In the genomic region with DNA sequence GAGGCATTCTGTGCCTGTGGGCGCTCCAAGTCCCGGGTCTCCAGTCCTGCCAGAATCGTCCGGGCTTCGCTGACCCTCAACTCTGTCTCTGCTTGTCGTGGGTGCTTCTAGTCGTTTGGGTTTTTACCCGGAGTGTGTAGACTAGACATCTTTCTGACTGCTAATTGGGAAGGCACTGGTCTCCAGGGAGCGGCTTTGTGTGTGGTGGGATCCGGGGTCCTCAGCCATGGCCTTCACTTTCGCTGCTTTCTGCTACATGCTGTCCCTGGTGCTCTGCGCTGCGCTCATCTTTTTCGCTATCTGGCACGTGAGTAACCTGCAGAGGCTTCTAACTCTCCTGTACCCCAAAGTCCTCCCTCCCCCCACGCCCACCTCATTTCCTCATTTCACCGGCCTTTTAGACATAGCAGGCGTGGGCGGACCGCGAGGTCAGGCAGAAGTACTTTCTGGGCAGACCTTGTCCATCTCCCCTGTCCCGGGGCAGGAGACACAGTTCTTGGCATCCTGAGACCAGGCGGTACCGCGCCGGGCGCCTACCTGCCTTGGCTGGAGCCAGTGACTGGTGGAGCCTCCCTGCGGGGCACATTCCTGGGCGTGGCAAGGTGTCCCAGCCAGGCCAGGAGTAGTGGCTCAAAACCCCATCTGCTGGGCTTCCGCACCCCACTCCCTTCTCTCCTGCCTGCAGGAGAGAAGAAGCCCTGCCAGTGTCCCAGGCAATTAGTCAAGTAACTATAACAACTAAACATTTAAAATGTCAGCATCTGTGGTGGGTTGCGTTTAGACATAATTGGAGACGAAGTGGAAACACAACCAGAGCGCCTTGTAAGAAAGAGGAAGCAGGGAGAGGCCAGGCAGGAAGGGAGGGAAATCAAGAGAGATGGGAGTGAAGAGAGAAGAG, we compare ENCODE assay signal across 9 mouse cellular contexts. TPM values are rescaled to one million over a fixed set of nuclear protein-coding genes. Genes with fewer than 3 reads are reported as not detected.
A peak's percentile ranks its signal among the peaks of the same experiment; 100 is the strongest.
DNase-seq lines count a peak whose midpoint lies in the region; ATAC-seq and TF ChIP-seq lines count a peak whose summit lies in the region.
"Had no signal": no experiment of that assay in that cellular context is flagged by ENCODE, and none has a peak within 500 bp of the region (broad histone marks: within the 10 kb centered on the region; RNA-seq: fewer than 3 reads in every experiment).

No protein-coding gene starts in this region.

- no peaks in the 10 kb centered on the region for H3K36me3 ChIP-seq in heart, embryonic 15.5 days
- no peaks in the 10 kb centered on the region for H3K36me3 ChIP-seq in ES-Bruce4 (ENCODE audit: control insufficient read depth, insufficient read depth, low read length, poor library complexity, severe bottlenecking)
- no peaks in the 10 kb centered on the region for H3K36me3 ChIP-seq in embryonic facial prominence, embryonic 13.5 days
- H3K36me3 ChIP-seq in intestine, postnatal 0 days (ENCODE audit: control insufficient read depth, insufficient read depth) = no peaks in the 10 kb centered on the region
- no peaks in the 10 kb centered on the region for H3K36me3 ChIP-seq in midbrain, embryonic 15.5 days (replicated peaks)

- H3K9me3 ChIP-seq in heart, embryonic 15.5 days (replicated peaks) = no peaks in the 10 kb centered on the region
- no peaks in the 10 kb centered on the region for H3K9me3 ChIP-seq in ES-Bruce4 (replicated peaks; ENCODE audit: control insufficient read depth, insufficient read depth, low read length, poor library complexity, severe bottlenecking)
- no peaks in the 10 kb centered on the region for H3K9me3 ChIP-seq in embryonic facial prominence, embryonic 13.5 days
- no peaks in the 10 kb centered on the region for H3K9me3 ChIP-seq in intestine, postnatal 0 days (ENCODE audit: control insufficient read depth)
- no peaks in the 10 kb centered on the region for H3K9me3 ChIP-seq in midbrain, embryonic 15.5 days

- intact Hi-C loops in gastrocnemius, postnatal 14 days (cut with DNase I; ENCODE audit: low total_unique reads) = no loop called here
- intact Hi-C loops in left cerebral cortex, postnatal 4 days (cut with DNase I) = no loop called here

- peaks cover 17% of the 10 kb centered on the region for H3K4me1 ChIP-seq in heart, embryonic 15.5 days (replicated peaks)
- H3K4me1 ChIP-seq in ES-Bruce4 (ENCODE audit: control insufficient read depth, insufficient read depth, low read length) = no peaks in the 10 kb centered on the region
- peaks cover 21% of the 10 kb centered on the region for H3K4me1 ChIP-seq in embryonic facial prominence, embryonic 13.5 days
- peaks cover 3% of the 10 kb centered on the region; the same call in 1 of the 2 replicates for H3K4me1 ChIP-seq in intestine, postnatal 0 days (replicated peaks; ENCODE audit: control insufficient read depth, insufficient read depth, low read length)
- peaks cover 16% of the 10 kb centered on the region for H3K4me1 ChIP-seq in midbrain, embryonic 15.5 days

- peak overlapping the region; percentile 98 for H3K4me2 ChIP-seq in heart, embryonic 15.5 days
- H3K4me2 ChIP-seq in embryonic facial prominence, embryonic 13.5 days = peak overlapping the region; percentile 98
- peak overlapping the region; percentile 93 for H3K4me2 ChIP-seq in intestine, postnatal 0 days (replicated peaks; ENCODE audit: low read depth)
- H3K4me2 ChIP-seq in midbrain, embryonic 15.5 days = peak overlapping the region; percentile 100

- no peak for DNase-seq in heart, adult 9 months (ENCODE audit: low spot score in 2 of 2)
- DNase-seq in gastrocnemius, postnatal 14 days = no peak
- DNase-seq in left cerebral cortex, postnatal 4 days = no peak

- H3K9ac ChIP-seq in heart, embryonic 15.5 days = peak overlapping the region; percentile 52
- H3K9ac ChIP-seq in ES-Bruce4 (ENCODE audit: low read depth, poor library complexity, severe bottlenecking) = no peak overlapping the region
- peak overlapping the region; percentile 59; the same call in 1 of the 2 replicates for H3K9ac ChIP-seq in embryonic facial prominence, embryonic 13.5 days
- H3K9ac ChIP-seq in intestine, postnatal 0 days (ENCODE audit: low read depth, low read length) = no peak overlapping the region
- H3K9ac ChIP-seq in midbrain, embryonic 15.5 days = peak overlapping the region; percentile 52

- 3% methylated on average over 33 of the region's 33 CpGs for WGBS in heart, embryonic 15.5 days
- 2% methylated on average over 33 of the region's 33 CpGs for WGBS in embryonic facial prominence, embryonic 13.5 days
- 3% methylated on average over 33 of the region's 33 CpGs for WGBS in intestine, postnatal 0 days
- 4% methylated on average over 33 of the region's 33 CpGs for WGBS in midbrain, embryonic 15.5 days

- H3K4me3 ChIP-seq in heart, embryonic 15.5 days = peak overlapping the region; percentile 56
- H3K4me3 ChIP-seq in ES-Bruce4 (ENCODE audit: low read depth, low read length) = peak overlapping the region; percentile 59
- peak overlapping the region; percentile 58 for H3K4me3 ChIP-seq in embryonic facial prominence, embryonic 13.5 days
- peak overlapping the region; percentile 52 for H3K4me3 ChIP-seq in intestine, postnatal 0 days (ENCODE audit: low read depth, low read length)
- peak overlapping the region; percentile 62 for H3K4me3 ChIP-seq in midbrain, embryonic 15.5 days

- no peak for TF ChIP-seq EP300 in ES-Bruce4 (IDR thresholded peaks at IDR 0.05; ENCODE audit: insufficient read depth, low read depth, low read length)

- H3K27ac ChIP-seq in heart, embryonic 15.5 days = no peak overlapping the region
- H3K27ac ChIP-seq in ES-Bruce4 (ENCODE audit: insufficient read depth, low read length) = no peak overlapping the region
- H3K27ac ChIP-seq in embryonic facial prominence, embryonic 13.5 days = no peak overlapping the region
- H3K27ac ChIP-seq in intestine, postnatal 0 days (ENCODE audit: low read depth, low read length) = no peak overlapping the region
- no peak overlapping the region for H3K27ac ChIP-seq in midbrain, embryonic 15.5 days

- H3K27me3 ChIP-seq in heart, embryonic 15.5 days = peaks cover 74% of the 10 kb centered on the region
- H3K27me3 ChIP-seq in ES-Bruce4 (ENCODE audit: control insufficient read depth, insufficient read depth, low read length, poor library complexity, severe bottlenecking) = peaks cover 6% of the 10 kb centered on the region; the same call in 1 of the 2 replicates
- H3K27me3 ChIP-seq in embryonic facial prominence, embryonic 13.5 days = peaks cover 67% of the 10 kb centered on the region
- peaks cover 36% of the 10 kb centered on the region for H3K27me3 ChIP-seq in intestine, postnatal 0 days (replicated peaks; ENCODE audit: control insufficient read depth, insufficient read depth, low read length)
- peaks cover 38% of the 10 kb centered on the region for H3K27me3 ChIP-seq in midbrain, embryonic 15.5 days (replicated peaks)

- no peak for TF ChIP-seq POLR2A in ES-Bruce4 (IDR thresholded peaks at IDR 0.05; ENCODE audit: insufficient read depth, low read length)

- no peak for TF ChIP-seq CTCF in ES-Bruce4 (IDR thresholded peaks at IDR 0.05; ENCODE audit: low read depth, low read length)
- no peak for TF ChIP-seq CTCF in intestine, postnatal 0 days (IDR thresholded peaks at IDR 0.05; ENCODE audit: low read depth)

- ATAC-seq in heart, embryonic 15.5 days (replicated peaks; ENCODE audit: insufficient number of reproducible peaks, insufficient read depth, low FRiP score, low read depth) = 0 out of 2 replicates have a peak, but pooled peaks have one; percentile 14
- ATAC-seq in embryonic facial prominence, embryonic 13.5 days (ENCODE audit: insufficient number of reproducible peaks, insufficient read depth, low FRiP score, low TSS enrichment, low read depth) = no peak
- ATAC-seq in intestine, postnatal 0 days = no peak
- peak; percentile 28 for ATAC-seq in midbrain, embryonic 15.5 days (replicated peaks)

RNA-seq across cellular contexts. Expression of a gene that starts 1.0 kb away (rescaled TPM):
- 0.11 TPM in 2 replicates for polyA plus RNA-seq in heart, embryonic 15.5 days (2015; fragmentation: Nextera tagmentation; extraction: Ambion mirVana)
- polyA plus RNA-seq in ES-Bruce4 (2011; ENCODE audit: insufficient read depth, insufficient read length, low read depth, missing spikeins) = 0.67 and 0.75 TPM in 2 replicates
- 0.50 and 0.97 TPM in 2 replicates for polyA plus RNA-seq in embryonic facial prominence, embryonic 13.5 days (2015; fragmentation: Nextera tagmentation; extraction: Ambion mirVana)
- polyA plus RNA-seq in intestine, postnatal 0 days (2015; fragmentation: Nextera tagmentation; extraction: Ambion mirVana) = 0.13 and 0.25 TPM in 2 replicates
- 10.8 and 13.7 TPM in 2 replicates for polyA plus RNA-seq in midbrain, embryonic 15.5 days (2015; fragmentation: Nextera tagmentation; extraction: Ambion mirVana)
- total RNA-seq in gastrocnemius, postnatal 14 days (2021) = under 1 TPM in 1 of 2 experiments, not detected in 1; 0.10 TPM
- total RNA-seq in left cerebral cortex, postnatal 4 days (2021) = 10 to 100 TPM; 51.7 to 55.9 TPM
- total RNA-seq: liver, adult 2 months had no signal
- polyA plus RNA-seq: liver, adult 2 months had no signal

Comparison
In these comparisons a context has a peak if more than half of its experiments do, and no peak if none do; other contexts are left out.
1. ATAC-seq: peak in heart, embryonic 15.5 days (single experiment) and midbrain, embryonic 15.5 days (single experiment); none in embryonic facial prominence, embryonic 13.5 days (single experiment) and intestine, postnatal 0 days (single experiment).
2. H3K9ac ChIP-seq: peak in heart, embryonic 15.5 days (single experiment), embryonic facial prominence, embryonic 13.5 days (single experiment) and midbrain, embryonic 15.5 days (single experiment); none in ES-Bruce4 (single experiment) and intestine, postnatal 0 days (single experiment).
3. Peak in every context shown above with its lines, with median percentiles within 50 percentile points of each other: H3K4me2 ChIP-seq and H3K4me3 ChIP-seq.